Mouse (Mus musculus) hindbrain, embryonic 12.5 days (tissue): Measurements from ENCODE around the gene Elmo3. TPM values are rescaled to one million over a fixed set of nuclear protein-coding genes. Genes with fewer than 3 reads are reported as not detected.

Experiments
- ATAC-seq: fragments of 200-750 bp; cut with Nextera tagmentation; 2 replicates; pipeline ENCODE4 v1.8.0; 2017; ENCODE audit warnings: moderate TSS enrichment; ENCODE audit not compliant: low FRiP score
- H3K27ac ChIP-seq: fragments of 300-500 bp; sonication (generic); 2 replicates; pipeline ENCODE4 v1.5.1; 2016; ENCODE audit warnings: mild to moderate bottlenecking
- H3K27me3 ChIP-seq: fragments of 300-500 bp; sonication (generic); 2 replicates; pipeline ENCODE4 v1.6.1; 2016; ENCODE audit warnings: mild to moderate bottlenecking
- H3K36me3 ChIP-seq: fragments of 300-500 bp; sonication (generic); 2 replicates; pipeline ENCODE4 v1.6.1; 2016; ENCODE audit warnings: mild to moderate bottlenecking
- H3K4me1 ChIP-seq: fragments of 300-500 bp; sonication (generic); 2 replicates; pipeline ENCODE4 v1.6.1; 2016
- H3K4me2 ChIP-seq: fragments of 300-500 bp; sonication (generic); replicated peaks from 2 replicates; pipeline ENCODE4 v1.6.1; 2016; ENCODE audit warnings: mild to moderate bottlenecking
- H3K4me3 ChIP-seq: fragments of 300-500 bp; sonication (generic); 2 replicates; pipeline ENCODE4 v1.5.1; 2016; ENCODE audit warnings: mild to moderate bottlenecking
- H3K9ac ChIP-seq: fragments of 300-500 bp; sonication (generic); 2 replicates; pipeline ENCODE4 v1.6.1; 2016; ENCODE audit warnings: mild to moderate bottlenecking, moderate library complexity
- H3K9me3 ChIP-seq: fragments of 300-500 bp; sonication (generic); replicated peaks from 2 replicates; pipeline ENCODE4 v1.6.1; 2016; ENCODE audit warnings: mild to moderate bottlenecking
- WGBS: fragments of 180-500 bp; shearing (Covaris S2); methylation state at CpG from one replicate; pipeline ENCODE4 v1.1.7; 2016; 5-methylcytosine and 5-hydroxymethylcytosine counted together
- polyA plus RNA-seq: library from polyadenylated mRNA; unstranded; fragments of >200 nt; fragmentation: Nextera tagmentation; extraction: Ambion mirVana; gene quantifications from 2 replicates; pipeline ENCODE4 v1.2.1, GENCODE M21; 2016

Gene Elmo3
- polyA plus RNA-seq, 1 experiment from 2014 or later = 3.2 TPM

GRCm38 (mm10) chr8:105307670-105308069, 2.3 kb downstream of the Elmo3 start:
- Histone ChIP-seq H3K9ac (no peak overlapping the region), H3K4me3 (no peak overlapping the region), H3K4me1 (peaks cover 13% of the 10 kb centered on the region), H3K36me3 (peaks cover 75% of the 10 kb centered on the region), H3K9me3 (no peaks in the 10 kb centered on the region), H3K4me2 (no peak overlapping the region), H3K27me3 (no peaks in the 10 kb centered on the region), H3K27ac (no peak overlapping the region)
- no peak for ATAC-seq
- 91% methylated on average over 13 of the region's 13 CpGs for WGBS

GRCm38 (mm10) chr8:105308428-105308827, 3.0 kb downstream of the Elmo3 start:
- no peak overlapping the region for H3K9ac ChIP-seq
- H3K4me2 ChIP-seq = no peak overlapping the region
- 93% methylated on average over 10 of the region's 10 CpGs for WGBS
- H3K36me3 ChIP-seq = peaks cover 77% of the 10 kb centered on the region
- ATAC-seq = no peak
- no peak overlapping the region for H3K27ac ChIP-seq
- H3K27me3 ChIP-seq = no peaks in the 10 kb centered on the region
- H3K4me1 ChIP-seq = peaks cover 13% of the 10 kb centered on the region
- H3K4me3 ChIP-seq = no peak overlapping the region
- no peaks in the 10 kb centered on the region for H3K9me3 ChIP-seq

GRCm38 (mm10) chr8:105309142-105309847, 3.9 kb downstream of the Elmo3 start:
- Histone ChIP-seq H3K27ac (no peak overlapping the region), H3K36me3 (peaks cover 76% of the 10 kb centered on the region), H3K27me3 (no peaks in the 10 kb centered on the region), H3K4me2 (no peak overlapping the region), H3K4me1 (peaks cover 13% of the 10 kb centered on the region), H3K9me3 (no peaks in the 10 kb centered on the region), H3K4me3 (no peak overlapping the region), H3K9ac (no peak overlapping the region)
- 86% methylated on average over 15 of the region's 15 CpGs for WGBS
- no peak for ATAC-seq

GRCm38 (mm10) chr8:105310118-105310517, 4.7 kb downstream of the Elmo3 start:
- H3K4me3 ChIP-seq = no peak overlapping the region
- peaks cover 80% of the 10 kb centered on the region for H3K36me3 ChIP-seq
- peaks cover 13% of the 10 kb centered on the region for H3K4me1 ChIP-seq
- ATAC-seq = no peak
- no peak overlapping the region for H3K9ac ChIP-seq
- no peaks in the 10 kb centered on the region for H3K9me3 ChIP-seq
- no peak overlapping the region for H3K4me2 ChIP-seq
- WGBS = 81% methylated on average over 8 of the region's 8 CpGs
- no peaks in the 10 kb centered on the region for H3K27me3 ChIP-seq
- H3K27ac ChIP-seq = no peak overlapping the region

- Histone ChIP-seq H3K9me3 (no peaks in the 10 kb centered on the region), H3K4me3 (no peak overlapping the region), H3K4me1 (no peaks in the 10 kb centered on the region), H3K36me3 (peaks cover 88% of the 10 kb centered on the region), H3K27ac (no peak overlapping the region), H3K27me3 (no peaks in the 10 kb centered on the region), H3K4me2 (no peak overlapping the region), H3K9ac (no peak overlapping the region)
- 89% methylated on average over 1 of the region's 1 CpGs for WGBS
- ATAC-seq = no peak
Measured at GRCm38 (mm10) chr8:105311718-105312117, 6.3 kb downstream of the Elmo3 start.

- Histone ChIP-seq H3K4me3 (no peak overlapping the region), H3K9ac (no peak overlapping the region), H3K4me2 (no peak overlapping the region), H3K27me3 (no peaks in the 10 kb centered on the region), H3K27ac (no peak overlapping the region), H3K4me1 (no peaks in the 10 kb centered on the region), H3K9me3 (no peaks in the 10 kb centered on the region), H3K36me3 (peaks cover 78% of the 10 kb centered on the region)
- ATAC-seq = no peak
- 94% methylated on average over 8 of the region's 8 CpGs for WGBS
Measured at GRCm38 (mm10) chr8:105312891-105313481, 7.6 kb downstream of the Elmo3 start.

- Histone ChIP-seq H3K4me2 (no peak overlapping the region), H3K9ac (no peak overlapping the region), H3K27ac (no peak overlapping the region), H3K9me3 (no peaks in the 10 kb centered on the region), H3K4me3 (no peak overlapping the region), H3K27me3 (no peaks in the 10 kb centered on the region), H3K4me1 (no peaks in the 10 kb centered on the region), H3K36me3 (peaks cover 78% of the 10 kb centered on the region)
- 85% methylated on average over 9 of the region's 9 CpGs for WGBS
- 0 out of 2 replicates have a peak, but pooled peaks have one; percentile 26 for ATAC-seq
Measured at GRCm38 (mm10) chr8:105313622-105314402, 8.4 kb downstream of the Elmo3 start.

GRCm38 (mm10) chr8:105315073-105315769, 9.8 kb downstream of the Elmo3 start:
- H3K4me3 ChIP-seq = no peak overlapping the region
- H3K4me2 ChIP-seq = no peak overlapping the region
- peaks cover 76% of the 10 kb centered on the region for H3K36me3 ChIP-seq
- no peaks in the 10 kb centered on the region for H3K27me3 ChIP-seq
- WGBS = 93% methylated on average over 18 of the region's 18 CpGs
- H3K9ac ChIP-seq = no peak overlapping the region
- no peaks in the 10 kb centered on the region for H3K4me1 ChIP-seq
- H3K27ac ChIP-seq = no peak overlapping the region
- no peak for ATAC-seq
- H3K9me3 ChIP-seq = no peaks in the 10 kb centered on the region

- Histone ChIP-seq H3K4me2 (no peak overlapping the region), H3K4me3 (no peak overlapping the region), H3K9ac (no peak overlapping the region), H3K4me1 (no peaks in the 10 kb centered on the region), H3K36me3 (peaks cover 61% of the 10 kb centered on the region), H3K27me3 (no peaks in the 10 kb centered on the region), H3K27ac (no peak overlapping the region), H3K9me3 (no peaks in the 10 kb centered on the region)
- ATAC-seq = no peak
- 86% methylated on average over 4 of the region's 4 CpGs for WGBS
Measured at GRCm38 (mm10) chr8:105317941-105318340, 12.5 kb downstream of the Elmo3 start.

GRCm38 (mm10) chr8:105318662-105319190, 13.3 kb downstream of the Elmo3 start:
- WGBS = 85% methylated on average over 11 of the region's 11 CpGs
- H3K9ac ChIP-seq = no peak overlapping the region

GRCm38 (mm10) chr8:105323183-105323582, 17.8 kb downstream of the Elmo3 start:
- Histone ChIP-seq H3K4me3 (no peak overlapping the region), H3K4me1 (peaks cover 22% of the 10 kb centered on the region), H3K4me2 (no peak overlapping the region), H3K27me3 (no peaks in the 10 kb centered on the region), H3K9ac (no peak overlapping the region), H3K36me3 (peaks cover 31% of the 10 kb centered on the region), H3K9me3 (no peaks in the 10 kb centered on the region), H3K27ac (no peak overlapping the region)
- 92% methylated on average over 4 of the region's 4 CpGs for WGBS
- no peak for ATAC-seq

More at GRCm38 (mm10) chr8:105318662-105319190, 13.3 kb downstream of the Elmo3 start:
- Histone ChIP-seq H3K4me1 (no peaks in the 10 kb centered on the region), H3K27me3 (no peaks in the 10 kb centered on the region), H3K9me3 (no peaks in the 10 kb centered on the region), H3K36me3 (peaks cover 55% of the 10 kb centered on the region), H3K4me3 (no peak overlapping the region), H3K27ac (no peak overlapping the region), H3K4me2 (no peak overlapping the region)
- no peak for ATAC-seq

GRCm38 (mm10) chr8:105325641-105326093, 20.3 kb downstream of the Elmo3 start:
- Histone ChIP-seq H3K36me3 (peaks cover 37% of the 10 kb centered on the region), H3K9me3 (no peaks in the 10 kb centered on the region), H3K4me1 (peaks cover 22% of the 10 kb centered on the region), H3K4me2 (peak overlapping the region; percentile 84), H3K4me3 (peak overlapping the region; percentile 81), H3K27ac (peak overlapping the region; percentile 79), H3K27me3 (no peaks in the 10 kb centered on the region), H3K9ac (peak overlapping the region; percentile 81)
- peak; percentile 73 for ATAC-seq
- WGBS = under 1% methylated on average over 12 of the region's 12 CpGs
